Mouse (Mus musculus) splenic B cell, adult 2 months (primary cell): ENCODE data around the gene Brsk1.
A peak's percentile ranks its signal among the peaks of the same experiment; 100 is the strongest.

Experiments used
- DNase-seq: peaks from one replicate; pipeline ENCODE4 v3.0.0-alpha.2; 2011; ENCODE audit warnings: low read depth, low spot score
- H3K27me3 ChIP-seq: 2 replicates; pipeline ENCODE4 v1.6.1; 2012; ENCODE audit warnings: mild to moderate bottlenecking, low read length, moderate library complexity, mixed read lengths; ENCODE audit not compliant: control insufficient read depth, poor library complexity, insufficient read depth, severe bottlenecking
- H3K36me3 ChIP-seq: 2 replicates; pipeline ENCODE4 v1.6.1; 2012; ENCODE audit warnings: mild to moderate bottlenecking, low read length, moderate library complexity, mixed read lengths; ENCODE audit not compliant: control insufficient read depth, poor library complexity, insufficient read depth, severe bottlenecking

The Brsk1 gene

GRCm38 (mm10) chr7:4684632-4685417 lies 5.6 kb upstream of the Brsk1 start, which contains the start of gene Hspbp1:
Gene Hspbp1 (minus strand): TSS chr7:4685068.
- 0 out of 2 replicates have a peak, but pooled peaks cover under 1% of the 10 kb centered on the region for H3K27me3 ChIP-seq
- DNase-seq: peak; percentile 99
- H3K36me3 ChIP-seq: 0 out of 2 replicates have a peak, but pooled peaks cover 2% of the 10 kb centered on the region

- DNase-seq: no peak
- Histone ChIP-seq H3K36me3 (no peaks in the 10 kb centered on the region), H3K27me3 (0 out of 2 replicates have a peak, but pooled peaks cover 2% of the 10 kb centered on the region)
Measured at GRCm38 (mm10) chr7:4690951-4691653, 698 bp downstream of the Brsk1 start.

GRCm38 (mm10) chr7:4693004-4693403 lies 2.6 kb downstream of the Brsk1 start:
- Histone ChIP-seq H3K27me3 (0 out of 2 replicates have a peak, but pooled peaks cover 2% of the 10 kb centered on the region), H3K36me3 (no peaks in the 10 kb centered on the region)
- DNase-seq: no peak

GRCm38 (mm10) chr7:4702334-4702733 lies 11.9 kb downstream of the Brsk1 start:
- DNase-seq: no peak
- no peaks in the 10 kb centered on the region for H3K27me3 ChIP-seq
- no peaks in the 10 kb centered on the region for H3K36me3 ChIP-seq

GRCm38 (mm10) chr7:4703195-4703594 lies 12.8 kb downstream of the Brsk1 start:
- Histone ChIP-seq H3K27me3 (no peaks in the 10 kb centered on the region), H3K36me3 (no peaks in the 10 kb centered on the region)
- DNase-seq: no peak

GRCm38 (mm10) chr7:4705098-4705497 lies 14.7 kb downstream of the Brsk1 start:
- Histone ChIP-seq H3K27me3 (no peaks in the 10 kb centered on the region), H3K36me3 (no peaks in the 10 kb centered on the region)
- peak; percentile 46 for DNase-seq

- H3K27me3 ChIP-seq: no peaks in the 10 kb centered on the region
- H3K36me3 ChIP-seq: no peaks in the 10 kb centered on the region
- DNase-seq: no peak
Measured at GRCm38 (mm10) chr7:4712594-4712993, 22.2 kb downstream of the Brsk1 start.

- DNase-seq: no peak
- H3K27me3 ChIP-seq: no peaks in the 10 kb centered on the region
- H3K36me3 ChIP-seq: no peaks in the 10 kb centered on the region
Measured at GRCm38 (mm10) chr7:4716955-4717354, 26.6 kb downstream of the Brsk1 start.

- no peak for DNase-seq
- H3K36me3 ChIP-seq: no peaks in the 10 kb centered on the region
- no peaks in the 10 kb centered on the region for H3K27me3 ChIP-seq
Measured at GRCm38 (mm10) chr7:4719276-4719675, 28.9 kb downstream of the Brsk1 start.

- H3K36me3 ChIP-seq: no peaks in the 10 kb centered on the region
- DNase-seq: peak; percentile 49
- no peaks in the 10 kb centered on the region for H3K27me3 ChIP-seq
Measured at GRCm38 (mm10) chr7:4723508-4723907, 33.1 kb downstream of the Brsk1 start.

- no peak for DNase-seq
- Histone ChIP-seq H3K36me3 (no peaks in the 10 kb centered on the region), H3K27me3 (no peaks in the 10 kb centered on the region)
Measured at GRCm38 (mm10) chr7:4724359-4724758, 34.0 kb downstream of the Brsk1 start.

GRCm38 (mm10) chr7:4725169-4725568 lies 34.8 kb downstream of the Brsk1 start, which contains the start of gene Tmem150b:
Gene Tmem150b (minus strand): TSS chr7:4725249.
- H3K36me3 ChIP-seq: no peaks in the 10 kb centered on the region
- no peak for DNase-seq
- H3K27me3 ChIP-seq: no peaks in the 10 kb centered on the region

- no peaks in the 10 kb centered on the region for H3K27me3 ChIP-seq
- DNase-seq: peak; percentile 17
- no peaks in the 10 kb centered on the region for H3K36me3 ChIP-seq
Measured at GRCm38 (mm10) chr7:4731090-4731489, 40.7 kb downstream of the Brsk1 start.

GRCm38 (mm10) chr7:4732968-4733392 lies 42.6 kb downstream of the Brsk1 start:
- Histone ChIP-seq H3K27me3 (no peaks in the 10 kb centered on the region), H3K36me3 (no peaks in the 10 kb centered on the region)
- DNase-seq: no peak

GRCm38 (mm10) chr7:4739041-4739543 lies 48.7 kb downstream of the Brsk1 start:
- Histone ChIP-seq H3K36me3 (no peaks in the 10 kb centered on the region; the same call in 1 of the 2 replicates), H3K27me3 (no peaks in the 10 kb centered on the region)
- DNase-seq: no peak
